Mouse (Mus musculus) megakaryocyte-erythroid progenitor cell, adult 5-6 weeks (primary cell): ENCODE measurements around the gene Gm20458. TPM values are rescaled to one million over a fixed set of nuclear protein-coding genes. Genes with fewer than 3 reads are reported as not detected.
A peak's percentile ranks its signal among the peaks of the same experiment; 100 is the strongest.

ENCODE experiments used
- ATAC-seq: replicated peaks from 2 replicates; pipeline ENCODE4 v1.8.0; 2016; ENCODE audit warnings: mild to moderate bottlenecking, inconsistent platforms; ENCODE audit not compliant: severe bottlenecking, poor library complexity, low FRiP score, low TSS enrichment
- total RNA-seq, 2 experiments: library from RNA; stranded (forward) in 1 of 2; stranded (reverse) in 1 of 2; fragments of 200-1000, 215-1000 nt in 1 of 2; fragments of >200 nt in 1 of 2; fragmentation: Nextera tagmentation in 1 of 2; gene quantifications; 2 replicates each; pipeline ENCODE4 v1.2.3; 2014 to 2017

Gene Gm20458
- total RNA-seq, 2 experiments from 2014 or later, result not detected

GRCm38 (mm10) chr2:164449341-164450042 is 11.3 kb upstream of the Gm20458 start:
- ATAC-seq, result no peak

GRCm38 (mm10) chr2:164452000-164452676 is 8.6 kb upstream of the Gm20458 start:
- no peak for ATAC-seq

GRCm38 (mm10) chr2:164453047-164453757 is 7.6 kb upstream of the Gm20458 start:
- no peak for ATAC-seq

GRCm38 (mm10) chr2:164453887-164454500 is 6.8 kb upstream of the Gm20458 start:
- no peak for ATAC-seq

- ATAC-seq, result no peak
These were observed 5.9 kb upstream of the Gm20458 start for GRCm38 (mm10) chr2:164454846-164455245.

- ATAC-seq, result no peak
These were observed 5.2 kb upstream of the Gm20458 start for GRCm38 (mm10) chr2:164455421-164456190.

GRCm38 (mm10) chr2:164456413-164456812 is 4.4 kb upstream of the Gm20458 start:
- no peak for ATAC-seq

- ATAC-seq, result no peak
These were observed 3.9 kb upstream of the Gm20458 start, which contains the start of gene Sys1 for GRCm38 (mm10) chr2:164456864-164457300. Sys1 (plus strand) TSS chr2:164456964.

- ATAC-seq, result no peak
These were observed 2.8 kb upstream of the Gm20458 start for GRCm38 (mm10) chr2:164457942-164458341.

GRCm38 (mm10) chr2:164458535-164458934 is 2.2 kb upstream of the Gm20458 start:
- no peak for ATAC-seq

- ATAC-seq, result no peak
These were observed 4.4 kb downstream of the Gm20458 start for GRCm38 (mm10) chr2:164465161-164465560.

GRCm38 (mm10) chr2:164466787-164467186 is 6.0 kb downstream of the Gm20458 start:
- ATAC-seq, result peak; percentile 69

- peak; percentile 62 for ATAC-seq
These were observed 9.5 kb downstream of the Gm20458 start for GRCm38 (mm10) chr2:164470254-164470653.

GRCm38 (mm10) chr2:164473624-164474023 is 12.9 kb downstream of the Gm20458 start, which contains the start of gene Trp53tg5:
Trp53tg5 (minus strand) TSS chr2:164473724.
- no peak for ATAC-seq

- ATAC-seq, result 0 out of 2 replicates have a peak, but pooled peaks have one; percentile 29
These were observed 25.0 kb downstream of the Gm20458 start, which contains the start of gene Dbndd2 for GRCm38 (mm10) chr2:164485681-164486257. Dbndd2 (plus strand) TSS chr2:164486106.

GRCm38 (mm10) chr2:164486258-164487114 is 25.7 kb downstream of the Gm20458 start:
- 0 out of 2 replicates have a peak, but pooled peaks have one; percentile 7 for ATAC-seq

GRCm38 (mm10) chr2:164487115-164487527 is 26.4 kb downstream of the Gm20458 start:
- no peak for ATAC-seq

GRCm38 (mm10) chr2:164487812-164488211 is 27.0 kb downstream of the Gm20458 start:
- no peak for ATAC-seq
